Mouse (Mus musculus) liver (tissue): ENCODE data around the gene Etv2.
A peak's percentile ranks its signal among the peaks of the same experiment; 100 is the strongest.

Experiments
- DNase-seq: peaks from one replicate; pipeline ENCODE4 v3.0.0-alpha.2; 2020; ENCODE audit warnings: mixed read lengths

Etv2 gene

DNA sequence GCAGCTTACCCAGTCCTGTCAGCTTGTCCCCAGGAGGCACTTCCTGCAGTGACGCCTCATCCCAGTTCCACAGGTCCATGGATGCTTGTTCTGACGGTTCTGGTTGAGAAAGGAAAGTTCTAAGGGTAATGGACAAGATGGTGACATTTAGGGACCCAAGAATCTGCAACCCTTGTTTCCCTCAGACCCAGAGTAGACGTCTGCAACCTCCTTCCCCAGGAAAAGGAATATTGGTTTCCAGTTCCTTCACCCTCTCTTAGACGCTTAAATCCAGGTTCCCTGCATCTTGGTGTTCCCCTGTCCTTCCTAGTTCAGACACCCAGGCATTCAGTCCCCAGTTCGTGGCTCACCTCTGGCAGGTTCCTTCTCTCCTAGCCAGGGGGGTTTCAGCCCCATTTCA lies at the start of gene Etv2:
Gene Etv2 (minus strand): TSS at position 101 of the 400 bp plus-strand sequence.
- no peak for DNase-seq

- DNase-seq, result no peak
Measured at GRCm38 (mm10) chr7:30683425-30683824, 47.8 kb upstream of the Etv2 start.

- no peak for DNase-seq
Measured at GRCm38 (mm10) chr7:30681897-30682296, 46.2 kb upstream of the Etv2 start.

DNA sequence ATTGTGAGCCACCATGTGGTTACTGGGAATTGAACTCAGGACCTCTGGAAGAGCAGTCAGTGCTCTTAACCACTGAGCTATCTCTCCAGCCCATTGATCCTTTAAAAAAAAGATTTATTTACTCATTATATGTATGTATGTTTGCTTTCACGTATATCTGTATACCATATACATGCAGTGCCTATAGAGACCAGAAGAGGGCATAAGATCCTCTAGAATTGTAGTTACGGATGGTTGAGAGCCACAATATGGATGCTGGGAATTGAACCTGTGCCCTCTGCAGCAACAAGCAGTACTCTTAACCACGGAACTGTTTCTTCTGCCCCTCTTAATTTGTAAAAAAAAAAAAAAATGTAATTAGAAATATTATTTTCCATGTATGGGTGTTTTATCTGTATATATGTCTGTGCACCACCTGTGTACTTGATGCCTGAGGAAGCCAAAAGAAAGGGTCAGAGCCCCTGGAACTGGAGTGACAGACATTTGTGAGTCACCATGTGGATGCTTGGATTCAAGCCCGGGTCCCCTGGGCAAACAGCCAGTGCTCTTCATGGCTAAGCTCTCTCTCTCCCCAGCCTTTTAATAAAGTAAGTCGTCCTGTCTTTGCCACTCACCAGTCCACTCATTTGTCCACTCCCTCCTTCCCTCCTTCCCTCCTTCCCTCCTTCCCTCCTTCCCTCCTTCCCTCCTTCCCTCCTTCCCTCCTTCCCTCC lies 42.8 kb upstream of the Etv2 start:
- DNase-seq, result no peak

- no peak for DNase-seq
Measured at GRCm38 (mm10) chr7:30671480-30671879, 35.8 kb upstream of the Etv2 start, which contains the start of gene Pmis2. Gene Pmis2 (minus strand): TSS chr7:30671605.

- no peak for DNase-seq
Measured at GRCm38 (mm10) chr7:30669229-30669628, 33.6 kb upstream of the Etv2 start.

GRCm38 (mm10) chr7:30665321-30665720 lies 29.7 kb upstream of the Etv2 start:
- DNase-seq, result no peak

- DNase-seq, result peak; percentile 89
Measured at GRCm38 (mm10) chr7:30664529-30665200, 29.0 kb upstream of the Etv2 start, which contains the start of gene Haus5. Gene Haus5 (minus strand): TSS chr7:30664994.

DNA sequence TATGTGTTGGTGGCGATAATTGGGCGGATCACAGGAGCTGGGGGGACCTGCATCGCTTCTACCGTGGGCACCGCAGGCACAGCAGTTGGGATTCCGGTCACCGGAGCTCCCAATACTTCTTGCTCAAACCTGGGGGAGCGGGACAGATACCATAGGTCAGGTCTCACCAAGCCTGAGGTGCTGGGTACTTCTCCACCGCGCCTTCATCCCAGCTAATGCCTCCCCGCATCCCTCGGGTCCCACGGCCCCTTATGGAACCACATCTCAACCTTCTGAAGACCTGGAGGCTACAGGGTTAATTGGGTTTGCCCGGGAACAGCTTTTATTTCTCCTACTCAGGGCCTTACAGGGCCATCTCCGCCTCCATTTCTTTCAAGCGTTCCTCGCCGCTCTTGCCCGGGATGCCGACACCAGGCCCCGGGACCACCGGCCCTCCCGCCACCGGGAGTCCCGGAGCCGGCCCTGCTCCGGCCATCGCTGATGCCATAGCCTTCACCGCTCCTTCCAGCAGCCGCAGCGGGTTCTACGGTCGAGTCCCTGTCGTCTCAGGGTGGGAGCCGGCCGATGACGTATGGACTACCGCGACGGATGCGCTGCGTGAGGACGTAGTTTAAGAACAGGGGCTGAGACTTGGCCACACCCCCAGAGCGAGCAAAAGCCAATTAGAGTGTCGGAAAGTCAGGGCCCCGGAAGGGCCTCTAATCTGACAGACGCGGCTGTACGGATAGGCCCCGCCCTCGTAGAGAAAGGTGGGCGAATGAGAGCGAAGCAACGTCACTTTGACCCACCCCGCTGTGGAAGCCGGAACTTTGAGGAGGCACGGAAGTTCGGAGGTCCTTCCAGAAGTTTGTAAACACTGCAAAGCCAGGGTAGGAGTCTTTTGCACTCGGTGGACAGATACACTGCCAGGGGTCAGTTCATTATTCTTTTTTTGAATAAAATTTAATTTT lies 14.2 kb upstream of the Etv2 start, which contains the start of gene Rbm42:
Gene Rbm42 (minus strand): TSS at position 727 of the 950 bp plus-strand sequence.
- peak; percentile 98 for DNase-seq

DNA sequence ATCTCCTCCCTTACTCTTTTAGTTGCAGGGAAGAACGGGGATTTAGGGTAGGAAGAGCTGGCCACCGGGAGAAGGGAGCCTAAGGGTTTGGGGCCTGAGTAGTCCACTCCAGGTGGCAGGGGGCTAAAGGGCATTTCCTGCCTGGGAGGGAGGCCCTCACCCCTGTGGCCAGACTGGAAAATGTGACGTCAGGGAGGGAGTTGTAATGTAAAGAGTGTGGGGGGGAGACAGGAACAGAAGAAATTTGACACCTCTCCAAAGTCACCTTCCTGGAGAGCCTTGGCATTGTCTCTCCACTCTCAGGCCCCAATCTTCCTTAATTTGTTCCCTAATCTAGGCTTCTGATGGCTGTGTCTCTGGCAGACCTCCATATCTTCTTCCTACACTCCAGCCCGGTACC lies 3.4 kb upstream of the Etv2 start:
- no peak for DNase-seq

- no peak for DNase-seq
Measured at GRCm38 (mm10) chr7:30636395-30636794, 743 bp upstream of the Etv2 start.

DNA sequence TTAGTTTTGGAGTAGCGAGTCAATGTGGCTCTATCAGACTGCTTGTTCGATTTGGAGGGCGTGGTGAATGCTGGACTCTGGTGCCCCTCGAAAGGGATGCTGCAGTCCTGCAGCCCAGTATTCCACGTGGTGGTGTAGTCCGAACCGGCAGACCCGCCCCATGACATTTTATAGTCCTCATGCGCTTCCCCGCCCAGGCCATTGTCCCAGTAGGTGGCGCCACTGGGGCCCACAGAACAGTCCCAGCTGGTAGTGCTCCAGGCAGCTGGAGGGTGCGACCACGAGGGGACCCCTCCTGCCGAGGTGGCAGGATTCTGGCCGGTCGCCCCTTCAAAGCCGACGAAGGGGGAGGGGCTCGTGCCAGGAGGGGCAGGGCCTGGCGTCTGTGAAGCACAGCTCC lies 1.0 kb downstream of the Etv2 start:
- DNase-seq, result peak; percentile 68

DNA sequence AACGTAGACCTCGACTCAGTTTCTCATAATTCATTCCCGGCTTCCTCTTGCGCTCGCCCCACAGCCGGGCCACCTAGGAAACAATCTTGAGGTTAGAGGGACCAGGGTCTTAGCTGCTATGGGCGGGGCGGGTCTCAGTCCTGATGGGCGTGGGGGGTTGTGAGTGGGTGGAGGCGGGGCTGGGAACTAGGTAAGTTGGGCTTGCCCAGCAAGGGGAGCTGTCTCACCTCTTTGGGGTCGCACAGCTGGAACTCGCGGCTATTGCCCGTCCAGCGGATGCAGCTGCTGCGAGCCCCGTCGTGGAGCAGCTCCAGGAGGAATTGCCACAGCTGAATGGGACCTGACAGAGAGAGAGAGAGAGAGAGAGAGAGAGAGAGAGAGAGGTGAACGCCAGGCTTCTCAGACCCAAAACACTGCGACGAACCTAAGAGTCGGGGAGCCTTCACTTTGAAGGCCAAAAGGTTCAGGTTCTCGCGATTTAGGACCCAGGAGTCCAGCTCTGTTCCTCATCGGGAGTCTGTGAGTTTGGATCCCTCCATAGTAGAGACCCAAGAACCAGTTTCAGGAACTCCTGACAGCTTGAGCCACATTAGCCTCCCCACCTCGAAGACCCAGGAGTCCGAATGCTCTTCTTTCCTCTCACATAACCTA lies 1.8 kb downstream of the Etv2 start:
- no peak for DNase-seq

- no peak for DNase-seq
Measured at GRCm38 (mm10) chr7:30629013-30629412, 6.6 kb downstream of the Etv2 start.

DNA sequence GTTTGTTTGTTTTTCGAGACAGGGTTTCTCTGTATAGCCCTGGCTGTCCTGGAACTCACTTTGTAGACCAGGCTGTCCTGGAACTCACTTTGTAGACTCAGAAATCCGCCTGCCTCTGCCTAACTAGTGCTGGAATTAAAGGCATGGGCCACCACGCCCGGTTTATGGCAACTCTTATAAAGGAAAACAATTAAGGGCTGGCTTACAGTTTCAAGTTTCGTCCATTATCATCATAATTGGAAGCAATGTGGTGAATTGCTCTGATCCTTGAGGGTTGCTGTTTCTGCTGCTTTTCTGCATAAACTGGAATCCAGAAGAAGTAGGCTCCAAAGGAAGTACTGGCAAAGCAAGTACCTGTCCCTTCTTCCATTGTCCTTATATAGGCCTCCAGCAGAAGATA lies 9.0 kb downstream of the Etv2 start:
- DNase-seq, result no peak

- DNase-seq, result peak; percentile 95
Measured at GRCm38 (mm10) chr7:30625530-30626384, 9.9 kb downstream of the Etv2 start, which contains the start of gene Cox6b1. Gene Cox6b1 (minus strand): TSS chr7:30626151.

DNA sequence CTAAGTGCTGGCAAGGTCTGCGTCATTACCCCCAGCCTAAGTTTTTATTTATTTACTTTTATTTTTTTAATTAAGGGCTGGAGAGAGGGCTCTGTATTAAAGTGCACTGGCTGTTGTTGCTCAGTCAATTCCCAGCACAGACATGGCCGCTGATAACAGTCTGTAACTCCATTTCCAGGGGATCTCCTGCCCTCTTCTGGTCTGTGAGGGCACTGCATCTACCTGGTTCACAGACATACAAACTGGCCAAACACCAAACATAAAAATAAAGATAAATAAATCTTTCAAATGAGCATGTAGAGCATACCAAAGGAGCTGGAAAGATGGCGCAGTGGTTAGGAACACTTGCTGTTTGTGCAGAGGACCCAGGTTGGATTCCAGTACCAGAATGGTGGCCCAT lies 16.4 kb downstream of the Etv2 start:
- peak; percentile 53 for DNase-seq

DNA sequence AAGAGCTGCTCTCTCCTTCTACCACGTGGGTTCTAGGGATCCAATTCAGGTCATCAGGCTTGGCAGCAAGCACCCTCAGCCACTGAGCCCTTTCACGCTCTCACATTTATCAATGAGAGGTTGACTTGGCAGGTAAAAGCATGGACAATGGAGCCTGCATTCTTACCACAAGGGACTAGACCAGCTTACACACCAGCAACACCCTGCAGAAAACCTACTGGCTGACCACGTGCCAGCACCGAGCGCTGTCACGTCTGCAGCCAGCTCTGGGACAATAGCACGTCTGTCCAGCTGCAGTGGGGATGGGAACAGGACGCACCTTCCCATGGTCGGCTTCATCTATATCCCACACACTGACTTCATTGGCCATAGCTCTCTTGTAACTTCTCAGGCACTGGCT lies 17.0 kb downstream of the Etv2 start:
- DNase-seq, result no peak

- DNase-seq, result peak; percentile 30
Measured at GRCm38 (mm10) chr7:30615049-30615760, 20.4 kb downstream of the Etv2 start.

DNA sequence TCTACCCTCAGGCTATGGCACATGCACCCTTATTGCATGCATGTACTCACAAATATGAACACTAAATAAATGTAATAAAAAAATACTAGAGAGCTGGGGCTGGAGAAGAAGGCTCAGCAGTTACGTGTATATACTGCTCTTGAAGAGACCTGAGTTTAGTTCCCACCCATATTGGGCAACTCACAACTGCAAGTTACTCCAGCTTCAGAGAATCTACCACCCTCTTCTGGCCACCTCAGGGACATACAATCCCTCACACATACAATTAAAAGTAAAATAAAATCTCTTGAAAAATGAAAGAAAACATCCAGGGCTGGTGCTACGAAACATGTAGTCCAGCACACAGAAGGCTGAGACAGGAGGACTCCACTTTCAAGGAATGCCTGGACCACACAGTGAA lies 21.2 kb downstream of the Etv2 start:
- DNase-seq, result no peak
